Mouse (Mus musculus): ENCODE data around the gene Nrg3.

DNA sequence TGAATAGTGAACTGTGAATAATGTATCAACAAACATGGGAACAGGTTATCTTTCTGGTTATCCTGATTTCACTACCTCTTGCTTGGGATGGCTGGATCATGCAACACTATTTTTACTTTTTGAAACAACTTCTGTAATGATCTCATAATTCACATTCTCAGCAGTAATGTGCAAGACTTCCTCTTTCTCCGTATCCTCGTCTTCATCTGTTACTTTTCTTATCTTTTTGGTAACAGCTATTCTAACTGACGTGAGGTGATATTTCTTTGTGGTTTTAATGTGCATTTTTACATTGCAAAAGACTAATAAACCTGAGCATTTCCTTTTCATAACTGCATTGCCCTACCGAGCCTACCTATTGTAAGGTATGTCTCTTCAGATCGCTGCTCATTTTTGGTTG lies 44.4 kb downstream of the Nrg3 start:
- TF ChIP-seq GATA1 (IDR thresholded peaks at IDR 0.05; ENCODE audit: low read length) = no peak
- no peak for TF ChIP-seq TAL1 (IDR thresholded peaks at IDR 0.05; ENCODE audit: low read length)

Measured in erythroblast, embryonic 14.5 days (primary cell).